Mouse (Mus musculus) lung, adult 2 months (tissue): Measurements from ENCODE around the gene Ostm1.

Experiments used
- CTCF ChIP-seq: fragments of 200-500 bp; IDR thresholded peaks from 2 replicates; pipeline ENCODE4 v1.5.1; 2011; ENCODE audit warnings: mild to moderate bottlenecking, low read length, control low read depth; ENCODE audit not compliant: insufficient read depth
- POLR2A ChIP-seq: fragments of 200-500 bp; IDR thresholded peaks from 2 replicates; pipeline ENCODE4 v1.6.1; 2011; ENCODE audit warnings: low read depth, mild to moderate bottlenecking, control low read depth, low read length, borderline replicate concordance; ENCODE audit errors: extremely low read depth

GRCm38 (mm10) chr10:42636360-42637182 lies 52.9 kb downstream of the Ostm1 start:
- TF ChIP-seq CTCF (no peak), POLR2A (no peak)
